Mouse (Mus musculus): ENCODE measurements around the gene Fam49a. TPM values are rescaled to one million over a fixed set of nuclear protein-coding genes. Genes with fewer than 3 reads are reported as not detected.
"Not testable (repeated sequence)": the region's sequence is repeated elsewhere in the genome, so short reads cannot be mapped to it uniquely, and the experiment has no call there.

The Fam49a gene
- total and polyA plus RNA-seq, 2 experiments from 2014 or later, result 55.5 to 67.1 TPM

- peak; percentile 48 for DNase-seq (ENCODE audit: low spot score)
- H3K27ac ChIP-seq, result no peak overlapping the region
- H3K9me3 ChIP-seq (ENCODE audit: low read length), result no peaks in the 10 kb centered on the region
- peaks cover 3% of the 10 kb centered on the region; the same call in 1 of the 2 replicates for H3K4me1 ChIP-seq (ENCODE audit: insufficient read depth, low read length)
- peak; percentile 73 for ATAC-seq
- 22% methylated on average over 6 of the region's 6 CpGs for WGBS
- no peak overlapping the region for H3K4me2 ChIP-seq (ENCODE audit: low read depth, low read length)
- no peaks in the 10 kb centered on the region for H3K36me3 ChIP-seq (ENCODE audit: insufficient read depth, low read length)
- no peaks in the 10 kb centered on the region for H3K27me3 ChIP-seq (ENCODE audit: insufficient read depth, low read length)
- H3K4me3 ChIP-seq (ENCODE audit: low read length), result no peak overlapping the region
- H3K9ac ChIP-seq (replicated peaks; ENCODE audit: low read length), result no peak overlapping the region
- TF ChIP-seq CTCF (IDR thresholded peaks at IDR 0.05; ENCODE audit: low read depth), result no peak
These were observed 36.2 kb upstream of the Fam49a start for GRCm38 (mm10) chr12:12225706-12226105.

GRCm38 (mm10) chr12:12227594-12227993, 34.3 kb upstream of the Fam49a start:
- no peak overlapping the region for H3K9ac ChIP-seq (replicated peaks; ENCODE audit: low read length)
- H3K4me1 ChIP-seq (ENCODE audit: insufficient read depth, low read length), result peaks cover 3% of the 10 kb centered on the region; the same call in 1 of the 2 replicates
- DNase-seq (ENCODE audit: low spot score), result no peak
- no peak overlapping the region for H3K27ac ChIP-seq
- no peaks in the 10 kb centered on the region for H3K9me3 ChIP-seq (ENCODE audit: low read length)
- no peaks in the 10 kb centered on the region for H3K27me3 ChIP-seq (ENCODE audit: insufficient read depth, low read length)
- H3K36me3 ChIP-seq (ENCODE audit: insufficient read depth, low read length), result no peaks in the 10 kb centered on the region
- 87% methylated on average over 3 of the region's 3 CpGs for WGBS
- ATAC-seq, result no peak
- no peak overlapping the region for H3K4me2 ChIP-seq (ENCODE audit: low read depth, low read length)
- no peak overlapping the region for H3K4me3 ChIP-seq (ENCODE audit: low read length)
- no peak for TF ChIP-seq CTCF (IDR thresholded peaks at IDR 0.05; ENCODE audit: low read depth)

- no peak for TF ChIP-seq CTCF (IDR thresholded peaks at IDR 0.05; ENCODE audit: low read depth)
- ATAC-seq (no peak), DNase-seq (ENCODE audit: low spot score) (no peak)
- Histone ChIP-seq H3K27me3 (ENCODE audit: insufficient read depth, low read length) (no peaks in the 10 kb centered on the region), H3K36me3 (ENCODE audit: insufficient read depth, low read length) (no peaks in the 10 kb centered on the region), H3K4me2 (ENCODE audit: low read depth, low read length) (no peak overlapping the region), H3K9ac (replicated peaks; ENCODE audit: low read length) (no peak overlapping the region), H3K9me3 (ENCODE audit: low read length) (no peaks in the 10 kb centered on the region), H3K27ac (no peak overlapping the region), H3K4me3 (ENCODE audit: low read length) (no peak overlapping the region), H3K4me1 (ENCODE audit: insufficient read depth, low read length) (peaks cover 3% of the 10 kb centered on the region; the same call in 1 of the 2 replicates)
These were observed 31.8 kb upstream of the Fam49a start for GRCm38 (mm10) chr12:12230031-12230557.

- Histone ChIP-seq H3K27me3 (ENCODE audit: insufficient read depth, low read length) (no peaks in the 10 kb centered on the region), H3K4me1 (ENCODE audit: insufficient read depth, low read length) (no peaks in the 10 kb centered on the region), H3K9me3 (ENCODE audit: low read length) (no peaks in the 10 kb centered on the region), H3K4me3 (ENCODE audit: low read length) (no peak overlapping the region), H3K9ac (replicated peaks; ENCODE audit: low read length) (no peak overlapping the region), H3K4me2 (ENCODE audit: low read depth, low read length) (no peak overlapping the region), H3K36me3 (ENCODE audit: insufficient read depth, low read length) (no peaks in the 10 kb centered on the region), H3K27ac (no peak overlapping the region)
- ATAC-seq (no peak), DNase-seq (ENCODE audit: low spot score) (no peak)
- WGBS, result 86% methylated on average over 4 of the region's 4 CpGs
- no peak for TF ChIP-seq CTCF (IDR thresholded peaks at IDR 0.05; ENCODE audit: low read depth)
These were observed 29.8 kb upstream of the Fam49a start for GRCm38 (mm10) chr12:12232097-12232496.

GRCm38 (mm10) chr12:12236978-12237377, 25.0 kb upstream of the Fam49a start:
- 49% methylated on average over 5 of the region's 5 CpGs for WGBS
- H3K4me3 ChIP-seq (ENCODE audit: low read length), result no peak overlapping the region
- DNase-seq (ENCODE audit: low spot score) (no peak), ATAC-seq (no peak)
- no peak for TF ChIP-seq CTCF (IDR thresholded peaks at IDR 0.05; ENCODE audit: low read depth)
- H3K9me3 ChIP-seq (ENCODE audit: low read length), result no peaks in the 10 kb centered on the region
- H3K36me3 ChIP-seq (ENCODE audit: insufficient read depth, low read length), result no peaks in the 10 kb centered on the region
- no peak overlapping the region for H3K9ac ChIP-seq (replicated peaks; ENCODE audit: low read length)
- H3K27ac ChIP-seq, result no peak overlapping the region
- no peaks in the 10 kb centered on the region for H3K4me1 ChIP-seq (ENCODE audit: insufficient read depth, low read length)
- no peaks in the 10 kb centered on the region for H3K27me3 ChIP-seq (ENCODE audit: insufficient read depth, low read length)
- no peak overlapping the region for H3K4me2 ChIP-seq (ENCODE audit: low read depth, low read length)

- Histone ChIP-seq H3K27me3 (ENCODE audit: insufficient read depth, low read length) (no peaks in the 10 kb centered on the region), H3K27ac (no peak overlapping the region), H3K4me2 (ENCODE audit: low read depth, low read length) (no peak overlapping the region), H3K4me1 (ENCODE audit: insufficient read depth, low read length) (no peaks in the 10 kb centered on the region), H3K4me3 (ENCODE audit: low read length) (no peak overlapping the region), H3K36me3 (ENCODE audit: insufficient read depth, low read length) (no peaks in the 10 kb centered on the region), H3K9me3 (ENCODE audit: low read length) (no peaks in the 10 kb centered on the region), H3K9ac (replicated peaks; ENCODE audit: low read length) (no peak overlapping the region)
- 47% methylated on average over 3 of the region's 3 CpGs for WGBS
- TF ChIP-seq CTCF (IDR thresholded peaks at IDR 0.05; ENCODE audit: low read depth), result no peak
- DNase-seq (ENCODE audit: low spot score) (no peak), ATAC-seq (no peak)
These were observed 22.4 kb upstream of the Fam49a start for GRCm38 (mm10) chr12:12239502-12239901.

- no peak for TF ChIP-seq CTCF (IDR thresholded peaks at IDR 0.05; ENCODE audit: low read depth)
- Histone ChIP-seq H3K27ac (no peak overlapping the region), H3K9ac (replicated peaks; ENCODE audit: low read length) (no peak overlapping the region), H3K4me2 (ENCODE audit: low read depth, low read length) (no peak overlapping the region), H3K4me1 (ENCODE audit: insufficient read depth, low read length) (no peaks in the 10 kb centered on the region), H3K36me3 (ENCODE audit: insufficient read depth, low read length) (no peaks in the 10 kb centered on the region), H3K4me3 (ENCODE audit: low read length) (no peak overlapping the region), H3K27me3 (ENCODE audit: insufficient read depth, low read length) (no peaks in the 10 kb centered on the region), H3K9me3 (ENCODE audit: low read length) (no peaks in the 10 kb centered on the region)
- ATAC-seq (no peak), DNase-seq (ENCODE audit: low spot score) (no peak)
- WGBS, result 43% methylated on average over 3 of the region's 3 CpGs
These were observed 18.8 kb upstream of the Fam49a start for GRCm38 (mm10) chr12:12243148-12243547.

- DNase-seq (ENCODE audit: low spot score); H3K9ac ChIP-seq (replicated peaks; ENCODE audit: low read length); H3K27ac ChIP-seq; H3K4me1 ChIP-seq (ENCODE audit: insufficient read depth, low read length); ATAC-seq; H3K27me3 ChIP-seq (ENCODE audit: insufficient read depth, low read length); H3K4me3 ChIP-seq (ENCODE audit: low read length); H3K36me3 ChIP-seq (ENCODE audit: insufficient read depth, low read length); H3K9me3 ChIP-seq (ENCODE audit: low read length); H3K4me2 ChIP-seq (ENCODE audit: low read depth, low read length): not testable (repeated sequence)
- 92% methylated on average over 4 of the region's 4 CpGs for WGBS
These were observed 14.9 kb upstream of the Fam49a start for GRCm38 (mm10) chr12:12247023-12247422.
